ENCODE assay signal across 8 mouse cellular contexts in genomic region chr9:62343904-62344491, GRCm38 (mm10). TPM values are rescaled to one million over a fixed set of nuclear protein-coding genes. Genes with fewer than 3 reads are reported as not detected.
DNase-seq lines count a peak whose midpoint lies in the region; ATAC-seq and TF ChIP-seq lines count a peak whose summit lies in the region.

No protein-coding gene starts in this region.

- H3K27ac ChIP-seq in CH12.LX (ENCODE audit: insufficient read depth, low read depth) = peak overlapping the region; percentile 100
- peak overlapping the region; percentile 100 for H3K27ac ChIP-seq in forebrain, embryonic 15.5 days (replicated peaks)
- H3K27ac ChIP-seq in lung, embryonic 16.5 days (ENCODE audit: low read length) = peak overlapping the region; percentile 97

- whole genome bisulfite sequencing in forebrain, embryonic 15.5 days = under 1% methylated on average over 52 of the region's 52 CpGs
- under 1% methylated on average over 51 of the region's 52 CpGs for WGBS in lung, embryonic 16.5 days

- dilution Hi-C loops in CH12.LX (cut with MboI; ENCODE audit: extremely low pct_ligation_motif_present, extremely low pct_unique_long_range_greater_than_20kb, low sequenced_read_pairs) = no loop called here

- peak; percentile 33 for DNase-seq in CH12.LX (ENCODE audit: extremely low read depth)
- DNase-seq in adrenal gland, postnatal 4 days (ENCODE audit: low spot score in 2 of 2) = peak; percentile 48 to 57
- peak; percentile 75 for DNase-seq in heart, postnatal 4 days
- peak; percentile 72 for DNase-seq in layer of hippocampus, adult 9-11 months
- peak; percentile 75 for DNase-seq in retina, embryonic 14.5 days (ENCODE audit: low spot score)
- peak; percentile 76 for DNase-seq in thymus, postnatal 25 days

- peak; percentile 12 for ATAC-seq in forebrain, embryonic 15.5 days (replicated peaks)
- ATAC-seq in lung, embryonic 16.5 days (ENCODE audit: low read depth) = peak; percentile 29

- no peaks in the 10 kb centered on the region for H3K9me3 ChIP-seq in CH12.LX (replicated peaks; ENCODE audit: low read length)
- H3K9me3 ChIP-seq in forebrain, embryonic 15.5 days = no peaks in the 10 kb centered on the region
- H3K9me3 ChIP-seq in lung, embryonic 16.5 days (ENCODE audit: control insufficient read depth, low read length) = no peaks in the 10 kb centered on the region

- H3K4me3 ChIP-seq in CH12.LX (replicated peaks in 1 of 3; ENCODE audit: low read depth in 2 of 3, low read length in 2 of 3, poor library complexity in 1 of 3) = peak overlapping the region; percentile 91 to 100 (median 91)
- peak overlapping the region; percentile 87 for H3K4me3 ChIP-seq in forebrain, embryonic 15.5 days
- peak overlapping the region; percentile 79 for H3K4me3 ChIP-seq in lung, embryonic 16.5 days (ENCODE audit: low read length)

- H3K27me3 ChIP-seq in CH12.LX (replicated peaks) = no peaks in the 10 kb centered on the region
- H3K27me3 ChIP-seq in forebrain, embryonic 15.5 days = no peaks in the 10 kb centered on the region
- H3K27me3 ChIP-seq in lung, embryonic 16.5 days (ENCODE audit: control insufficient read depth, insufficient read depth, low read depth, low read length) = no peaks in the 10 kb centered on the region

- peak overlapping the region; percentile 95 for H3K9ac ChIP-seq in CH12.LX (ENCODE audit: insufficient read depth, low read depth)
- peak overlapping the region; percentile 99 for H3K9ac ChIP-seq in forebrain, embryonic 15.5 days (replicated peaks)
- H3K9ac ChIP-seq in lung, embryonic 16.5 days (ENCODE audit: low read length) = peak overlapping the region; percentile 100

- TF ChIP-seq POLR2A in CH12.LX (IDR thresholded peaks at IDR 0.05; ENCODE audit: low read depth, low read length) = peak; percentile 7; the same call in 1 of the 2 replicates

- 0 out of 4 replicates have a peak, but pooled peaks of 1 of the 2 experiments have one; percentile 7 for TF ChIP-seq CTCF in CH12.LX (conservative IDR thresholded peaks at IDR 0.05 in 1 of 2, IDR thresholded peaks at IDR 0.05 in 1 of 2; ENCODE audit: low read depth in 2 of 2, low read length in 2 of 2)

- H3K4me2 ChIP-seq in CH12.LX (ENCODE audit: insufficient read depth, low read depth, poor library complexity, severe bottlenecking) = peak overlapping the region; percentile 78; the same call in 1 of the 2 replicates
- peak overlapping the region; percentile 60 for H3K4me2 ChIP-seq in forebrain, embryonic 15.5 days (replicated peaks)
- peak overlapping the region; percentile 76 for H3K4me2 ChIP-seq in lung, embryonic 16.5 days (ENCODE audit: low read depth, low read length)

- H3K4me1 ChIP-seq in CH12.LX (ENCODE audit: control insufficient read depth in 1 of 2, insufficient read depth in 2 of 2) = peaks cover 7 to 22% of the 10 kb centered on the region in 2 experiments; a peak in 3 of 4 replicates
- H3K4me1 ChIP-seq in forebrain, embryonic 15.5 days = peaks cover 47% of the 10 kb centered on the region
- H3K4me1 ChIP-seq in lung, embryonic 16.5 days (replicated peaks; ENCODE audit: control insufficient read depth, insufficient read depth, low read length) = peaks cover 26% of the 10 kb centered on the region

- TF ChIP-seq EP300 in CH12.LX (IDR thresholded peaks at IDR 0.05; ENCODE audit: low read length) = no peak

- peaks cover 0 to 19% of the 10 kb centered on the region in 2 experiments for H3K36me3 ChIP-seq in CH12.LX (replicated peaks in 1 of 2; ENCODE audit: control insufficient read depth in 1 of 2, insufficient read depth in 1 of 2, low read length in 1 of 2)
- no peaks in the 10 kb centered on the region for H3K36me3 ChIP-seq in forebrain, embryonic 15.5 days
- no peaks in the 10 kb centered on the region for H3K36me3 ChIP-seq in lung, embryonic 16.5 days (ENCODE audit: control insufficient read depth, insufficient read depth, low read length)

- no peak for TF ChIP-seq RAD21 in CH12.LX (IDR thresholded peaks at IDR 0.05; ENCODE audit: low read depth, low read length)

- peaks cover 92% of the 10 kb centered on the region for H3K79me2 ChIP-seq in CH12.LX (replicated peaks; ENCODE audit: control insufficient read depth, extremely low read depth, insufficient read depth, poor library complexity, severe bottlenecking)

- in situ Hi-C loops in CH12.LX (cut with MboI; ENCODE audit: low pct_ligation_motif_present, low pct_unique_long_range_greater_than_20kb, low sequenced_read_pairs) = no loop called here

TF ChIP-seq in CH12.LX, 34 proteins besides CTCF, POLR2A, EP300 and RAD21:
- TF ChIP-seq NRF1 (IDR thresholded peaks at IDR 0.05; ENCODE audit: low read depth, low read length) (peak; percentile 38; the same call in 1 of the 2 replicates), NELFE (IDR thresholded peaks at IDR 0.05; ENCODE audit: low read depth, low read length) (peak; percentile 48; the same call in 1 of the 2 replicates), USF1 (IDR thresholded peaks at IDR 0.05; ENCODE audit: low read depth, low read length) (no peak), MXI1 (IDR thresholded peaks at IDR 0.05; ENCODE audit: low read depth, low read length) (0 out of 2 replicates have a peak, but pooled peaks have one; percentile 9), POLR2AphosphoS2 (IDR thresholded peaks at IDR 0.05; ENCODE audit: low read depth, low read length) (0 out of 2 replicates have a peak, but pooled peaks have one; percentile 6), UBTF (IDR thresholded peaks at IDR 0.05; ENCODE audit: low read depth, low read length) (peak; percentile 85), MAX (IDR thresholded peaks at IDR 0.05; ENCODE audit: low read length) (no peak), TCF12 (IDR thresholded peaks at IDR 0.05; ENCODE audit: low read depth, low read length) (peak; percentile 11; the same call in 1 of the 2 replicates), ETS1 (conservative IDR thresholded peaks at IDR 0.05; ENCODE audit: low read depth, low read length) (no peak), TBP (conservative IDR thresholded peaks at IDR 0.05; ENCODE audit: low read depth, low read length) (no peak)

RNA-seq across cellular contexts. Expression of gene Anp32a, which starts 2.9 kb away (rescaled TPM):
- total RNA-seq in CH12.LX (2012; rRNA removed) = 585 and 608 TPM in 2 replicates
- 809 and 869 TPM in 2 replicates for total RNA-seq in CH12.LX (2014; rRNA removed)
- polyA plus RNA-seq in CH12.LX (2012; ENCODE audit: insufficient read length, low read depth) = 1,207 and 1,391 TPM in 2 replicates
- total RNA-seq in adrenal gland, postnatal 4 days (2021) = 100 to 1,000 TPM; 437 to 471 TPM
- polyA plus RNA-seq in forebrain, embryonic 15.5 days (2015; fragmentation: Nextera tagmentation; extraction: Ambion mirVana) = 168 and 174 TPM in 2 replicates
- 100 to 1,000 TPM; 255 to 279 TPM for total RNA-seq in heart, postnatal 4 days (2021)
- polyA plus RNA-seq in lung, embryonic 16.5 days (2015; fragmentation: Nextera tagmentation; extraction: Ambion mirVana) = 195 and 205 TPM in 2 replicates

Comparison
In these comparisons a context has a peak if more than half of its experiments do, and no peak if none do; other contexts are left out.
1. Peak in every context shown above with its lines: DNase-seq, ATAC-seq, H3K4me3 ChIP-seq and H3K27ac ChIP-seq.